Mouse (Mus musculus) midbrain, embryonic 10.5 days (tissue): ENCODE measurements at regions not wholly inside any gene's neighbourhood (a gene's known extent, or its start where the extent isn't known, plus 50 kb on each side); places are given as distances from the start of the nearest gene placed in this dataset.

Experiments used
- DNase-seq: peaks from one replicate; pipeline ENCODE4 v3.0.0-alpha.2; 2017; ENCODE audit warnings: low spot score
- H3K27ac ChIP-seq: fragments of 300-500 bp; sonication (generic); replicated peaks from 2 replicates; pipeline ENCODE4 v1.5.1; 2016; ENCODE audit warnings: mild to moderate bottlenecking
- H3K27me3 ChIP-seq: fragments of 300-500 bp; sonication (generic); 2 replicates; pipeline ENCODE4 v1.6.1; 2016; ENCODE audit warnings: low read depth, mild to moderate bottlenecking; ENCODE audit not compliant: poor library complexity, severe bottlenecking
- H3K36me3 ChIP-seq: fragments of 300-500 bp; sonication (generic); 2 replicates; pipeline ENCODE4 v1.6.1; 2016; ENCODE audit warnings: mild to moderate bottlenecking, moderate library complexity
- H3K4me1 ChIP-seq: fragments of 300-500 bp; sonication (generic); 2 replicates; pipeline ENCODE4 v1.6.1; 2016
- H3K4me3 ChIP-seq: fragments of 300-500 bp; sonication (generic); 2 replicates; pipeline ENCODE4 v1.5.1; 2016; ENCODE audit warnings: mild to moderate bottlenecking, moderate library complexity
- H3K9me3 ChIP-seq: fragments of 300-500 bp; sonication (generic); replicated peaks from 2 replicates; pipeline ENCODE4 v1.6.1; 2016; ENCODE audit warnings: mild to moderate bottlenecking
- WGBS: fragments of 180-500 bp; shearing (Covaris S2); methylation state at CpG from one replicate; pipeline ENCODE4 v1.1.7; 2016; 5-methylcytosine and 5-hydroxymethylcytosine counted together

DNA sequence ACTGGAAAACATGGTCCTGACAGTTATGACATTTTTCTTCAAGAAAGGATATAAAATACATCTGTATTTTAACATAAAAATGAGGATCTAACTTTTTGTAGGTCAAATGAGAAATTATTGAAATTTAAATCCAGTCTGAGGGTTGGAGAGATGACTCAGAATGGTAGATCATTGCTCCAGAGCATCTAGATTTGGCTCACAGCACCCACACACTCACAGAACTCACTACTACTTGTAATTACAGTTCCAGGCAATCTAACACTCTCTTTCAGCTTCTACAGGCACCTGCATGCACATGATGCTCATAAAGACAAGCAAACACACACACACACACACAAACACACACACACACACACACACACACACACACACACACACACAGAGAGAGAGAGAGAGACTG is 159.7 kb upstream of the Atp1b1 start:
- no peaks in the 10 kb centered on the region for H3K4me1 ChIP-seq
- H3K27me3 ChIP-seq, result no peaks in the 10 kb centered on the region
- no peaks in the 10 kb centered on the region for H3K36me3 ChIP-seq
- no peak for DNase-seq
- H3K27ac ChIP-seq, result no peak overlapping the region
- no peak overlapping the region for H3K4me3 ChIP-seq
- H3K9me3 ChIP-seq, result no peaks in the 10 kb centered on the region

DNA sequence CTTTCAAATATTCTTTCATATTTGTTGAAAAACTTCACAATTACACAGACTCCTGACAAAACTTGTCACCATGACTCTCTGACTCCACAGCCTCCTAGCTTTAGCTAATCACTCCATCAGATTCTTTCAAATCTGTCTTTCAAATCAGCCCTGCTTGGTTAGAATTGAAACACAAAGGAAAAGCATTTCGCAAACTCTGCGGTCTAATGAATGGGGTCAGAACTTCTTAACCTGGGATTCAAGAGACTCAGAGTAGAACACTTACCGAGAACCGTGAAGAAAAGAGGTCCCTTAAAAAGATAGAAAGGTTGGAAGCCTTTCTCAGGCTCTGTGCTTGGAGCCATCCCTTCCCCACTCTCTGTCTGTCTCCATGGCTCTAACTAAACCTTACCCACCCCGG is 148.9 kb upstream of the Atp1b1 start:
- H3K27ac ChIP-seq, result 0 out of 2 replicates have a peak overlapping the region, but pooled peaks have one; percentile 17
- H3K36me3 ChIP-seq, result no peaks in the 10 kb centered on the region
- H3K4me3 ChIP-seq, result no peak overlapping the region
- peaks cover 18% of the 10 kb centered on the region for H3K4me1 ChIP-seq
- H3K9me3 ChIP-seq, result no peaks in the 10 kb centered on the region
- no peak for DNase-seq
- H3K27me3 ChIP-seq, result no peaks in the 10 kb centered on the region
- WGBS, result 49% methylated on average over 5 of the region's 5 CpGs

DNA sequence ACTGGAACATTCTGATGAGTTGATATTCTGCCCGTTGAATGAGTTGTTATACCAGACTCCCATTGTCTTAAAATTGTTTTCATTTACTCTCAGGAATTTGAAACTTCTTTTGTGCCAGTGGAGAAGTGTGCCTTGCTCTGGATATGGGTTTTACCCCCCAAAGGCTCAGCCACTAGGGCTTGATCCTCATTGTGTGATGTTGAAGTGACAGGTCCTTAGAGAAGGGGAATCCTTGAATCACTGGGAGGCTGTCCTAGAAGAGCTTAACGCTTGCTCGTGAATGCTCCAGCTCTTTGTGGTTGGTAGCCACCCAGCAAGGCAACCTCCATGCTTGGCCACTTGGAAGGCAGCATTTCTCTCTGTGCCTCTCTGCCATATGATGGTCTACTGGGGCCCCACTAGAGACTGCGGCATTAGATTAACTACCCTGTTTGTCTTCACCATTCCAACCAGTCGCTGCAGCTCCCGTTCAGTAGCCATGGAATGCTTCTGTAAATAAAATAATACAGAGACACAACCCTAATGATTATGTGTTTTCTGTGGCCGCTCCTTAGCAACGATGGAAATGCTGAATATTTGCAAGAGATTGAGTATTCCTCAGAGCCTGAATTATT is 148.1 kb upstream of the Atp1b1 start:
- Histone ChIP-seq H3K4me3 (no peak overlapping the region), H3K4me1 (peaks cover 18% of the 10 kb centered on the region), H3K27me3 (no peaks in the 10 kb centered on the region), H3K27ac (peak overlapping the region; percentile 68), H3K36me3 (no peaks in the 10 kb centered on the region), H3K9me3 (no peaks in the 10 kb centered on the region)
- 48% methylated on average over 8 of the region's 8 CpGs for WGBS
- peak; percentile 42 for DNase-seq

DNA sequence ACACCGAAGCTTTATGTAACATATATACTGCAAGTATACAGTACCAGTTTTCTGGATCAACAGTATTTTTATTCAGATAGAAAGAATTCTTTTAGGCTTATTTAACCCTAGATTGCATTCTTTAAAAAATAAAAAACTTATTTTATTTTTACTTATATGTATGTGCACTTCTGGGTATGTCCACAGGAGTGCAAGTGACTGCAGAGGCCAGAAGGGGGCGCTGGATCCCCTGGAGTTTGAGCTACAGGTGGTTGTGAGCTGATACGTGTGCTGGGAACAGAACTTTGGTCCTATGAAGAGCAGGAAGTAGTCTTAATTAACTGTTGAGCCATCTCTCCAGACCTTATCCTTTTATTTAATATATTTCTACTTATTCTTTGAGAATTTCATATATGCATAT is 145.3 kb upstream of the Atp1b1 start:
- H3K36me3 ChIP-seq, result no peaks in the 10 kb centered on the region
- no peak overlapping the region for H3K27ac ChIP-seq
- H3K4me1 ChIP-seq, result peaks cover 18% of the 10 kb centered on the region
- H3K4me3 ChIP-seq, result no peak overlapping the region
- no peak for DNase-seq
- H3K9me3 ChIP-seq, result no peaks in the 10 kb centered on the region
- 76% methylated on average over 3 of the region's 3 CpGs for WGBS
- no peaks in the 10 kb centered on the region for H3K27me3 ChIP-seq

DNA sequence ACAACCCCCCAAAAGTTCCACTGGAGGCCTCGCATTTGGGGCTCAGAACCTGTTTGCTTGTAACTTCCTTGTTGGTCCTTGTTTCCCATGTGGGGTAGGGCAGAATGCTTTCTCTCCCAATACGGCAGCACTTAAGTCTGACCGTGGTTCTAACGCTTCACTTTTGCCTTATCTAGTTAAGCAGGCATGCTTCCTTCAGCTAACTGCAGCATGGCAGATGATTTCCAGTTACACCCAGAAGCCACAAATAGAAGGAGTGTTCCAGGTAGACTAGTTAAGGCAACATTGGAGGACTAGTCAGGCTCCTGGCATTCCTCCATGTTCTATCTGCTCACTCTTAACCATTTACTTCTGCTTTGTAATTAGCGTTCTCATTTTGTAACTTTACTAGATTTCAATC is 144.4 kb upstream of the Atp1b1 start:
- no peak overlapping the region for H3K27ac ChIP-seq

DNA sequence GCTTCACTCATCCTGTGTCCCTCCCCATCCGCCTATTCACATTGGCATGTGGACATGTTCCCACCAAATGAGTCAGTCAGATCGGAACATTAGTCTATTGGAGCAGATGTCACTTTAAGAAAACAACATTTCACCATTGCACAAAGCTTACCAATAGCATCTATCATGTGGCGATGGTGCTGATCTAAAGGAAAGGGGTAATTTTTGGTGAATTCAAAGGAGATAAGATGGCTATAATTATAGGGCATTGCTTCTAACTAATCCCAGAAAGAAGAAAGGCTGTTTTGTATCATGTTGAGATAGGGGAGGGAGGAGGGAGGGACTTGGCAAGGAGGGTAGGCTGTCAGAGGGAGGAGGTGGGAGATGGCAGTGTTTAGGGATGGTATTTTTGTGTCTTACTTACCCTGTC is 132.1 kb upstream of the Atp1b1 start:
- Histone ChIP-seq H3K36me3 (no peaks in the 10 kb centered on the region), H3K9me3 (no peaks in the 10 kb centered on the region), H3K4me1 (no peaks in the 10 kb centered on the region), H3K27me3 (no peaks in the 10 kb centered on the region), H3K27ac (no peak overlapping the region), H3K4me3 (no peak overlapping the region)
- WGBS, result 87% methylated on average over 3 of the region's 3 CpGs
- DNase-seq, result no peak

More for the DNA sequence above, 144.4 kb upstream of the Atp1b1 start:
- H3K4me3 ChIP-seq, result no peak overlapping the region
- WGBS, result 90% methylated on average over 5 of the region's 5 CpGs
- no peak for DNase-seq
- H3K36me3 ChIP-seq, result no peaks in the 10 kb centered on the region
- peaks cover 18% of the 10 kb centered on the region for H3K4me1 ChIP-seq
- no peaks in the 10 kb centered on the region for H3K27me3 ChIP-seq
- H3K9me3 ChIP-seq, result no peaks in the 10 kb centered on the region

DNA sequence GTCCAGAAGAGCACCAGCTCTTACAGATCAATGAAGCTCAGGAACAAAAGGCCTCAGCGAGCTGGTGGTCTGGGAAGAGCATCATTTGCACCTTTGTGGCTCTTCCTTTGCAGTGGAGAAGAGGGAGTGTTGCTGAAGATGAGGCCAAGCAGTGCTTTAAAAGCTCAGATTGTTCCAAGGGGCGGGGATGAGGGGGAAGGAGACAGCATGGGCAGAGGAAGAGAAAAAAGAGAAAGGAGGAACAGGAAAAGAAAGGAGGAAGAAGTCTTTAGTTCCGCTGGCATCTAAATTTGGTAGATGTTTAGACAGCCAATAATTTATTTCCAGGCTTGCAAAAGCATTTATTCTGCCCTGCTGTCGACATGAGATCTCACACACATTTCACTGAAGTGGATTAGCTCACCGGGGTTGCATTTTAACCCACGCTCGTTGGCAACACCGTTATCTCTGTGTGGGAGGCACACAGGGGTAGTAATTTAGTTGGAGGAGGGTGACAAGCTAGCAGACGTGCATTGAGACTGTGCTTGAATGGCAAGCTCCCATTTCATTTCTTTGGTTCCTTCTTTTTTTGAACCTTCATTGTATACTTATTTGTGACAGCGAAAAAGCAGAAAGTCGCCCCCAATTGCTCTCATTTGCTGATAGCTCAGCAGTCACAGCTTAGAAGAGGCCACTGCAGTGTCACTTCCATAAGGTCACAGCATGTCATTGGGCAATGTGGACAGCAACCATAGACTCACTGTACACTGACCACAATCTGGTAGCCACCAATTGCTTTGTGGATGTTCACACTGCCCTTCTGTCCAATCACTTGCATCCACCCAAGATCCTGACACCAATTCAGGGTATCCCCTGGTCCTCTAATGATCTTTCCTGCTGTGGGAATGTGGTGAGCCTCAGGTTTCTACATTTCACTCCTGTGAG is 128.2 kb upstream of the Atp1b1 start:
- WGBS, result 76% methylated on average over 11 of the region's 11 CpGs
- Histone ChIP-seq H3K27ac (no peak overlapping the region), H3K27me3 (no peaks in the 10 kb centered on the region), H3K4me1 (no peaks in the 10 kb centered on the region), H3K4me3 (no peak overlapping the region), H3K9me3 (no peaks in the 10 kb centered on the region), H3K36me3 (no peaks in the 10 kb centered on the region)
- DNase-seq, result no peak

DNA sequence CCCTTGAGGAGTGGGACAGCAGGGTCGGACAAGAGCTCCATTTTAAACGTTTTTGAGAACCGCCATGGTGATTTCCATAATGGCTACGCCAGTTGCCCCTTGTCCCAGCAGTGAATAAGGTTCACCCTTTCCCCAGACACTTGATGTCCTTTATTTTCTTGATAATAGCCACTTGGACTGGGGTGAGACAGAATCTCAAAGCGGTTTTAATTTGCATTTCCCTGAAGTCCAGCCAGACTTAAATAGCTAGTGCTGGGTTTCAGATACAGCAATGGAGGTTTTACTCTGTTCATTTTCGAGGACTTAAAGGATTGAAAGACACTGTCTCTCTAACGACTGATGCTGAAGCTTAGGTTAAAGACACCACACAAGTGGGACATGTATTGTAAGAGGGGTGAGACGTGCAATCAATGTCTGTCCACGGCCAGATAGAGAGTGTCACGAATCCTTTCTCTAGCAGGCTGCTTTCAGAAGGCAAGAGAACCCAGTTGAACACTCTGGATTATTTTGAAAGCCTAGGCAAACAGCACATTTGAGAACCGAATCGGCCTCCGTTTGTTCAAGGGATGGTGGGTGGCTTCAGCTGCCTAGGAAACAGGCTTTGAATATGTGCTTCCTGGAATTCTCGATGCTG is 118.8 kb upstream of the Atp1b1 start:
- WGBS, result 39% methylated on average over 14 of the region's 14 CpGs
- Histone ChIP-seq H3K4me1 (peaks cover 44% of the 10 kb centered on the region), H3K4me3 (no peak overlapping the region; the same call in 1 of the 2 replicates), H3K27ac (peak overlapping the region; percentile 77), H3K9me3 (no peaks in the 10 kb centered on the region), H3K36me3 (no peaks in the 10 kb centered on the region), H3K27me3 (no peaks in the 10 kb centered on the region)
- peak; percentile 52 for DNase-seq

DNA sequence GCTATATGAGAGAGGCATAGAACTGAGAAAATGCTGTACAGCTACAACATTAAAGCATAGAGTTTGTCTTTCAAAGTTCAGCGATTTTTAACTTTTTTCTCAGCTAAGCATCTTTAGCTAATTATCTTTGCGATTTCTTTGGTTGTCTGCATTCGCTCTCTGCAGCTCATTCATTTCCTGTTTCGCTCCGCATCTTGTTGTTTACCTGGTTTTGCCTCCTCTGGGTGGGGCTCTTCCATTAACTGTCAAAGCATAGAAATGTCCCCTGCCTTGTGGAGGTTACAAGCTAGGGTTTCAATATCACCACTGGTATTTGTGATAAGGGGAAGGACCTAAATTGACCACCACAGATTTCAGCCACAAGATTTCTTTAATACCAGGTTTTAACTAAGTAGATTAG is 115.5 kb upstream of the Atp1b1 start:
- WGBS, result 82% methylated on average over 5 of the region's 5 CpGs
- DNase-seq, result no peak

DNA sequence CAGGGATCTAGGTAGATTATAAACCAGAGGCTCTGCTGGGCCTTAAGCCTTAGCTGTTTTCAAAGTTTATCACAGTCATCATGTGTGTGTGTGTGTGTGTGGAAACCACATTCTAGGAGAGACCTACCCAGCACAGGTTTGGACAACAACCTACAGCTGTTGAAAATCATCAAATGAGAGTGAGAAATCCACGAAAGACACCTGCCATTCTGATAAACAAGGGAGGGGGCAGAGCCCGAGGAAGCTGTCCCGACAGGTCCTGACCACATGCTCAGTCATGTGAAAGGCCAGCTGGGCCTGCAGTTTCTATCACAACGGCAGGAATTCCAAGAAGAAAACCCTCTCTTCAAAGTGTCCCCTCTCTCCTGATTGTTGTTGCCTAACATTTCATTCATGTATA is 114.0 kb upstream of the Atp1b1 start:
- WGBS, result 69% methylated on average over 4 of the region's 4 CpGs
- H3K9me3 ChIP-seq, result no peaks in the 10 kb centered on the region

More for the DNA sequence above, 115.5 kb upstream of the Atp1b1 start:
- H3K36me3 ChIP-seq, result no peaks in the 10 kb centered on the region
- no peaks in the 10 kb centered on the region for H3K9me3 ChIP-seq
- peaks cover 40% of the 10 kb centered on the region for H3K4me1 ChIP-seq
- no peaks in the 10 kb centered on the region for H3K27me3 ChIP-seq
- H3K27ac ChIP-seq, result no peak overlapping the region
- H3K4me3 ChIP-seq, result no peak overlapping the region

DNA sequence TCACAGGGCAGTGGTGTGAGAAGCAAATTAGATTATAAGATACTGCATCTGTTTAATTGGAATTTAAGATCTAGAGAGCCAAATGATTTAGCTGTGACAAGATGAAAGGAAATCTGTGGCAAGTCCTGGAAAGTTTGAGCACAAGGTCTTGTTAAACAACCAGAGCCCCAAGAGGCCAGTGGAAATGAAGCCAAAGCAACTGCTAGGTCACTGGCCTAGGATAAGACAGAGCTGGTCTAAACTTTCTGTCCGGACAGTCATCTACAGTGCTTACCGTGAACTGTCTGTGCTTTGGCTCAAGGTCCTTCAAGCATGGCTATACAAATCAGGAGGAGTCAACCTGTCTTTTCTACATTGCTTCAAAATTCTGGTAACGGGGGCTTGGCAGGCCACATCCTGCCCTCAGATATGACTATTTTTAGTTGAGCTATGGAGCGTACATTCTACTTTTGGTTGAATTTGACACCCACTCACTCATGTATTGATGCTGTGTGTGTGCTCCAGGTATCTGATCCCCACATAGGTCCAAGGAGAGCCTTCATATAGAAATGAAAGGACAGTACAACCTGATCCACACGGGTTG is 113.4 kb upstream of the Atp1b1 start:
- Histone ChIP-seq H3K4me3 (no peak overlapping the region), H3K27ac (no peak overlapping the region), H3K4me1 (peaks cover 19% of the 10 kb centered on the region), H3K27me3 (no peaks in the 10 kb centered on the region), H3K36me3 (no peaks in the 10 kb centered on the region), H3K9me3 (no peaks in the 10 kb centered on the region)
- WGBS, result 91% methylated on average over 5 of the region's 5 CpGs
- no peak for DNase-seq

More for the DNA sequence above, 114.0 kb upstream of the Atp1b1 start:
- no peaks in the 10 kb centered on the region for H3K27me3 ChIP-seq
- no peak overlapping the region; the same call in 1 of the 2 replicates for H3K27ac ChIP-seq
- no peaks in the 10 kb centered on the region for H3K36me3 ChIP-seq
- DNase-seq, result no peak
- no peak overlapping the region for H3K4me3 ChIP-seq
- H3K4me1 ChIP-seq, result peaks cover 25% of the 10 kb centered on the region

DNA sequence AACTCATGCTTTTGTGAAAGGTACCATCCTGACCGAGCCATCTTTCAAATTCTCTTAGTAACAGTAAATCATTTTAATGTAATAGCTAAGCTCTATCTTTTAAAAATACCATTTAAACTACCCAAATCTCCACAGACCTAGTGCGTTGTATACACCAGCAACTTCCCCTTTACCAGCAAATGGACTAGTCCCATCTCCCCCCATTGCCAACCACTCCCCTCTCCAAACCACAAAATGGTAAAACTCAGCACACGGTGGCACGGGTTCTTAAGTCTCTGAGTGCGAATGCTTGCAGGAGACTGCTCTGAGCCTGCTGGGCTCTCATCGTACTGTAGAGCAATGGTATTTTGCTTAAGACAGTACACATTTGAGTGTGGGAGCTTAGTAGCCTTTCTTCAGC is 106.7 kb upstream of the Atp1b1 start:
- Histone ChIP-seq H3K27ac (no peak overlapping the region), H3K27me3 (no peaks in the 10 kb centered on the region), H3K4me3 (no peak overlapping the region), H3K4me1 (no peaks in the 10 kb centered on the region), H3K36me3 (no peaks in the 10 kb centered on the region), H3K9me3 (no peaks in the 10 kb centered on the region)
- no peak for DNase-seq
- 91% methylated on average over 6 of the region's 6 CpGs for WGBS
